Mouse (Mus musculus) C3H10T1/2 (cell line): ENCODE results near the gene Dmpk. TPM values are rescaled to one million over a fixed set of nuclear protein-coding genes. Genes with fewer than 3 reads are reported as not detected.

Experiments used
- polyA plus RNA-seq, 2 experiments: library from polyadenylated mRNA; unstranded; fragments of >200 nt; fragmentation: generic; extraction: Trizol; gene quantifications; one replicate each; pipeline ENCODE4 v1.2.1; 2012; ENCODE audit warnings: missing spikeins in 2 of 2

Dmpk gene
- polyA plus RNA-seq: 10 to 100 TPM; 23.1 to 40.3 TPM

GRCm38 (mm10) chr7:19083701-19084100 is at the start of gene Dmpk:
Dmpk (plus strand) TSS chr7:19083849.

DNA sequence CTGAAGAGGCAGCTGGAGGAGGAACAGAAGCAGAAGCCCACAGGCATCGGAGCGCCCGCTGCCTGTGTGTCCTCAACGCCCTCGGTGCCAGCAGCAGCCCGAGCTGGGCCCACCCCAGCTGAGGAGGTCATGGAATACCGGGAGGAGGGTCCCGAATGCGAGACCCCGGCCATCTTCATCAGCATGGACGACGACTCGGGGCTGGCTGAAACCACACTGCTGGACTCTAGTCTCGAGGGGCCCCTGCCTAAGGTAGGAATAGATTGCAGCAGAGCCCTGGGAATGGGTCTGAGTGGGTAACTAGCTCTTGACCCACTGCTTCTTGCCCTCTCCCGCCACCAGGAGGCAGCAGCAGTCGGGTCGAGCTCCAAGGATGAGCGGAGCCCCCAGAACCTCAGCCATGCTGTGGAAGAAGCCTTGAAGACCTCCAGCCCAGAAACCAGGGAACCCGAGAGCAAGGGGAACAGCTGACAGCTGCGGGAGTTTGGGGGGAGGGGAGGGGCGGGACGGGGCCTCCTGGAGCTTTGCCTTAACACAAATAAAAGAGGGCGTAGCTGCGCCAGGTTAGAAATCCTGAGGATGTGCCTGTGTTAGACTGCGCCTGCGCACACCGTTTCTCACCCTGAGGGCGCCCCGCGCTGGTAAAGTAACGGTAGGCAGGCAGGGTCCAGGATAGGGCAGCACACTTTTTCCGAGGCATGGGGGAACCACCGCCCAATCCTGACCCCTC is 29.4 kb upstream of the Dmpk start, which contains the start of gene Rsph6a:
TSS of gene Rsph6a (plus strand) at position 644 of the 730 bp plus-strand sequence.

DNA sequence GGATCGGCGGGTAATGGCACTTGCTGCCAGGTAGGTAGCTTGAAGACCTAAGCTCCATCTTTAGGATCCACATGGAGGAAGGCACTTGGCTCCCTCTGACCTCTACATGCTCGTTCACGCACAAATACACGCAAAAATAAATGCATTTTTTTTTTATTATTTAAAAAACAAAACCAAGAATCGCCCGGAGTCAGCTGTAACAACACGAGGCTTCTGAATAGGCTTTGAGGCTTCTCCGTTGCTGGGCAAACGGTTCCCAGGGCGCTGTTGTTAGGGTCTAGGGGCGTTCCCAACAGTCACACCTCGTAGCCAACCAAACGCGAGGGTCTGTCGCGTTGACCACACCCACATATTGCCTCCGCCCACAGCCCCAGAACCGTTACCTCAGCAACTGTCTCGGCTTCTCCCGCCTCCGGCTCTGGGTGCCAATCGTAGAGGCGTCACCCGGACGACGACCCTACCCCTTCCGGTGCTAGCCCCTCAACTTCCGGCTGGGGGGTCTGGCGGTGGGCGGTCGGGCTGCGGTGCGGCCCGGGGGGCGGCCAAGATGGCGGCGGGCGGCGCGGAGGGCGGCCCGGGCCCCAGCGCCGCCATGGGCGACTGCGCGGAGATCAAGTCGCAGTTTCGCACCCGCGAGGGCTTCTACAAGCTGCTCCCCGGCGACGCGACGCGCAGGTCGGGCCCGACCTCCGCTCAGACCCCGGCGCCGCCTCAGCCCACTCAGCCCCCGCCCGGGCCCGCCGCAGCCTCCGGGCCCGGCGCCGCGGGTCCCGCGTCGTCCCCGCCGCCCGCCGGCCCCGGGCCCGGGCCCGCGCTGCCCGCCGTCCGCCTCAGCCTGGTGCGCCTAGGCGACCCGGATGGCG is 7.7 kb upstream of the Dmpk start, which contains the start of gene Dmwd:
TSS of gene Dmwd (plus strand) at position 505 of the 863 bp plus-strand sequence.

GRCm38 (mm10) chr7:19094471-19094825 is 10.8 kb downstream of the Dmpk start, which contains the start of gene Six5:
Six5 (plus strand) TSS chr7:19094594.

GRCm38 (mm10) chr7:19118028-19118771 is 34.6 kb downstream of the Dmpk start, which contains the start of gene Gm4969:
Gm4969 (minus strand) TSS chr7:19118368.

GRCm38 (mm10) chr7:19119631-19120429 is 36.2 kb downstream of the Dmpk start, which contains the start of gene Fbxo46:
Fbxo46 (plus strand) TSS chr7:19119859.

Other genes with a start within 250 kb of the Dmpk start
- gene Mill2, start 243.9 kb upstream of the Dmpk start, polyA plus RNA-seq: 1 to 10 TPM in 1 of 2 experiments, under 1 TPM in 1; 0.04 to 2.0 TPM
- gene Pglyrp1, start 212.5 kb upstream of the Dmpk start, polyA plus RNA-seq: under 1 TPM; 0.11 to 0.40 TPM
- 10 to 100 TPM; 10.0 to 22.1 TPM for gene Ccdc61, start 173.4 kb upstream of the Dmpk start, polyA plus RNA-seq
- under 1 TPM; 0.04 to 0.15 TPM for gene Nova2, start 158.0 kb upstream of the Dmpk start, polyA plus RNA-seq
- gene Nanos2, start 96.4 kb upstream of the Dmpk start, polyA plus RNA-seq: not detected
- 10 to 100 TPM; 12.3 to 25.1 TPM for gene Mypop, start 92.6 kb upstream of the Dmpk start, polyA plus RNA-seq
- gene Irf2bp1, start 79.8 kb upstream of the Dmpk start, polyA plus RNA-seq: 10 to 100 TPM; 40.5 to 48.4 TPM
- gene Foxa3, start 60.3 kb upstream of the Dmpk start, polyA plus RNA-seq: under 1 TPM; 0.04 to 0.06 TPM
- gene Sympk, start 59.5 kb upstream of the Dmpk start, polyA plus RNA-seq: 100 to 1,000 TPM in 1 of 2 experiments, 10 to 100 TPM in 1; 85.0 to 109 TPM
- gene Rsph6a, start 29.2 kb upstream of the Dmpk start, polyA plus RNA-seq: under 1 TPM; 0.08 to 0.26 TPM
- 10 to 100 TPM; 39.5 to 50.7 TPM for gene Dmwd, start 7.6 kb upstream of the Dmpk start, polyA plus RNA-seq
- 10 to 100 TPM in 1 of 2 experiments, 1 to 10 TPM in 1; 3.1 to 18.0 TPM for gene Six5, start 10.7 kb downstream of the Dmpk start, polyA plus RNA-seq
- gene Gm4969, start 34.5 kb downstream of the Dmpk start, polyA plus RNA-seq: not detected
- 1 to 10 TPM; 3.9 to 9.2 TPM for gene Fbxo46, start 36.0 kb downstream of the Dmpk start, polyA plus RNA-seq
- gene Qpctl, start 65.4 kb downstream of the Dmpk start, polyA plus RNA-seq: 1 to 10 TPM; 4.7 to 6.0 TPM
- 100 to 1,000 TPM; 214 to 583 TPM for gene Snrpd2, start 65.9 kb downstream of the Dmpk start, polyA plus RNA-seq
- under 1 TPM; 0.02 to 0.15 TPM for gene Gipr, start 82.3 kb downstream of the Dmpk start, polyA plus RNA-seq
- under 1 TPM in 1 of 2 experiments, not detected in 1; 0.02 TPM for gene Eml2, start 92.6 kb downstream of the Dmpk start, polyA plus RNA-seq
- under 1 TPM; 0.05 to 0.14 TPM for gene Gpr4, start 128.7 kb downstream of the Dmpk start, polyA plus RNA-seq
- 10 to 100 TPM; 22.3 to 24.0 TPM for gene Opa3, start 144.5 kb downstream of the Dmpk start, polyA plus RNA-seq
- gene Vasp, start 188.0 kb downstream of the Dmpk start, polyA plus RNA-seq: 10 to 100 TPM; 30.1 to 39.1 TPM
- gene Ppm1n, start 196.2 kb downstream of the Dmpk start, polyA plus RNA-seq: not detected
- gene Rtn2, start 198.8 kb downstream of the Dmpk start, polyA plus RNA-seq: 1 to 10 TPM in 1 of 2 experiments, under 1 TPM in 1; 0.91 to 1.1 TPM
- gene Fosb, start 226.2 kb downstream of the Dmpk start, polyA plus RNA-seq: 1 to 10 TPM in 1 of 2 experiments, under 1 TPM in 1; 0.29 to 1.1 TPM